Mouse (Mus musculus) layer of hippocampus, postnatal 10 days (tissue): ENCODE measurements at regions not wholly inside any gene's neighbourhood (a gene's known extent, or its start where the extent isn't known, plus 50 kb on each side); places are given as distances from the start of the nearest gene placed in this dataset.
A peak's percentile ranks its signal among the peaks of the same experiment; 100 is the strongest.

Experiments
- DNase-seq, 2 experiments: peaks; one replicate each; pipeline ENCODE4 v3.0.0; 2021; ENCODE audit warnings: low spot score in 2 of 2

GRCm38 (mm10) chr1:35580474-35580873 is 487.7 kb upstream of the Hs6st1 start:
- no peak for DNase-seq

GRCm38 (mm10) chr1:35587900-35588299 is 480.3 kb upstream of the Hs6st1 start:
- no peak for DNase-seq

- DNase-seq, result no peak
Measured at GRCm38 (mm10) chr1:35588939-35589338, 479.3 kb upstream of the Hs6st1 start.

GRCm38 (mm10) chr1:35600847-35601246 is 467.4 kb upstream of the Hs6st1 start:
- DNase-seq, result no peak

- DNase-seq, result no peak
Measured at GRCm38 (mm10) chr1:35615131-35615530, 453.1 kb upstream of the Hs6st1 start.

- DNase-seq, result no peak
Measured at GRCm38 (mm10) chr1:35619476-35619875, 448.7 kb upstream of the Hs6st1 start.

- DNase-seq, result no peak
Measured at GRCm38 (mm10) chr1:35642595-35642994, 425.6 kb upstream of the Hs6st1 start.

- DNase-seq, result peak; percentile 17 to 22
Measured at GRCm38 (mm10) chr1:35653119-35653956, 414.9 kb upstream of the Hs6st1 start.

- no peak for DNase-seq
Measured at GRCm38 (mm10) chr1:35663006-35663405, 405.2 kb upstream of the Hs6st1 start.

GRCm38 (mm10) chr1:35673524-35673923 is 394.7 kb upstream of the Hs6st1 start:
- no peak for DNase-seq

- no peak for DNase-seq
Measured at GRCm38 (mm10) chr1:35673992-35674391, 394.2 kb upstream of the Hs6st1 start.

- DNase-seq, result no peak
Measured at GRCm38 (mm10) chr1:35682511-35682949, 385.7 kb upstream of the Hs6st1 start.

GRCm38 (mm10) chr1:35685651-35686050 is 382.5 kb upstream of the Hs6st1 start:
- DNase-seq, result no peak

GRCm38 (mm10) chr1:35694349-35694748 is 373.9 kb upstream of the Hs6st1 start:
- DNase-seq, result no peak

GRCm38 (mm10) chr1:35694775-35695591 is 373.2 kb upstream of the Hs6st1 start:
- no peak for DNase-seq

- DNase-seq, result no peak
Measured at GRCm38 (mm10) chr1:35697218-35697617, 371.0 kb upstream of the Hs6st1 start.

GRCm38 (mm10) chr1:35697834-35698500 is 370.2 kb upstream of the Hs6st1 start:
- DNase-seq, result no peak

GRCm38 (mm10) chr1:35702585-35702984 is 365.6 kb upstream of the Hs6st1 start:
- no peak for DNase-seq

- no peak for DNase-seq
Measured at GRCm38 (mm10) chr1:35706336-35706735, 361.9 kb upstream of the Hs6st1 start.

GRCm38 (mm10) chr1:35708176-35708788 is 359.9 kb upstream of the Hs6st1 start:
- no peak for DNase-seq

GRCm38 (mm10) chr1:35709214-35709613 is 359.0 kb upstream of the Hs6st1 start:
- no peak for DNase-seq
